Mouse (Mus musculus) cerebellum, postnatal 14 days (tissue): ENCODE results near the gene Polr2m.

Experiments
- DNase-seq, 2 experiments: peaks; one replicate each; pipeline ENCODE4 v3.0.0; 2021; ENCODE audit warnings: mixed read lengths in 2 of 2

The Polr2m gene

DNA sequence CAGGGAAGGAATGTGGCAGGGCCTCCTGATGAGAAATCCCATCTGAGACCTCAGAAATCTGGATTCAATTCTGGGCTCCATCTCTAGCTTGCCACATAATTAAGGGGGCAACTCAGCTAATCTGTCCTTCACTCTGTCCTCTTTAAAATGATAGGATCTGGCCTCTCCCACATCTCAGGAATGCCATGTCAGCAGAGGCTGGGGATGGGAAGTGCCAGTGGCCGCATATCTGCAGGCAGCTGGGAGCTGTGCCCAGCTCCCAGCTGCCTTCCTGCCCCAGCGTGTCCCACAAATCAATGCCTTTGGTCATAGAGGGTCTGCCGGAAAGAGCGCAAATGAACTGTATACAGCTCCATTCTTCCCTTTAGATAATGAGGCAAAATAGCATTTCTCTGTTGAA is 18.3 kb downstream of the Polr2m start:
- no peak for DNase-seq

DNA sequence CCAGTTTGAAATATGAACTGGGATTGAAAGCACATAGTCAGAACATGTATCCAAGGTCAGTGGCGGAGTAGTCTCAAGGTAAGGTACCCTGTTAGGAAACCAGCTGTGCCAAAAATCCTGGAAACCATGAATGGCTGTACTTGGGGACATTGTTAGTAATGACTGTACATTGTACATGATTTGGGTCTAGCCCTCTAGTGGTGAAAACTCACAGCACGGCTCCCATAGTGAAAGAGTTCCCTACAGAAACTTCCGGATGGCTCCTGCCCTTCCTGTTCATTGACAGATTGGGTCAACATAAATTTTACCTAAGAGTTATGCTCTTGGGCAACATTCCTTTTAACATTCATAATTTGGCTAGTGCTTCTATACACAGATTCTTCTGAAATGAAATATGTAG is 19.6 kb downstream of the Polr2m start:
- peak; percentile 21 to 33 for DNase-seq

DNA sequence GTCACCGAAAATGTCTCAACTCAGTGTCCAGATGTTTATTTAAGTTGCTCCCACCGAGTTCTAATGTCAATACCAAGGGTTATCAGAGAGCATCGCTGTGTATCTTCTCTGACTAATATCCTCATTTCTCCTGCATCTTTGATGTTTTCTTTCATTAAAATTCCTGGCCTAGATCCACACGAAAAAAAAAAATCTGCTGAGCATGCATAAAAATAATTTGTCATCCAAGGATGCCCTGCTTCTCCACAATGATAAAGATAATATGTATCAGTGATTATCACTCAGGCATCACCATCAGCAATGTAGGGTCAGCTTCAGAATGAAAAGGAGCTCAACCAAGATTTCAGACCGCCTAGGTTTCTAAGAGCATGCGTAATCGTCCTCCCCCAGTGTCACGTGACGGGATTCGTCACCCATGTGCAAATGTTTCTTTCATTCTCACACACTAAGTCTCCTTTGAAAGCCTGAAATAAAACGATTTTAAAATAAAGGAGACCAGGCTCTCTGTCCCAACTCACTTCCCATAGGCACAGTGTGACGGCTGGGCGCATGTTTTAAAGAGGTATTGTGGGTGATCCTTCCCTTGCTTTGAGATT is 22.6 kb downstream of the Polr2m start:
- DNase-seq: no peak

DNA sequence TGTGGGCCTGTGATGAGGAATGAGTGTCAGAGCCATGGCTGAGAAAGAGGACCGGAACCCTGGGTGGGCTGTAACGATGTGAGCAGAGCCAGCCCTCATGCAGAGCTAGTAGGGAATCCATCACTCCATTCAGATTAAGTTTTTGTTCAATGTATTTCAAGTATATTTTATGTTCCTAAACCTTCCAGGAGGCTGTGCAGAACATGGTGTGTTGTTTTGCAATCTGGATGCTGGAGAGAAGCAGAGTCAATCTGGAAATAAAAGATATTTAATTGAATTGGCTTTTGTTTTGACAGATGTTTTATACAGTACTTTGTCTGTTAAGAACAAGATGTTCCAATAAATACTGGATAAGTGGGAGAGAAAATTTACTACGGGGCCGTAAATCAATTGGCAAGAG is 29.0 kb downstream of the Polr2m start:
- DNase-seq: no peak

DNA sequence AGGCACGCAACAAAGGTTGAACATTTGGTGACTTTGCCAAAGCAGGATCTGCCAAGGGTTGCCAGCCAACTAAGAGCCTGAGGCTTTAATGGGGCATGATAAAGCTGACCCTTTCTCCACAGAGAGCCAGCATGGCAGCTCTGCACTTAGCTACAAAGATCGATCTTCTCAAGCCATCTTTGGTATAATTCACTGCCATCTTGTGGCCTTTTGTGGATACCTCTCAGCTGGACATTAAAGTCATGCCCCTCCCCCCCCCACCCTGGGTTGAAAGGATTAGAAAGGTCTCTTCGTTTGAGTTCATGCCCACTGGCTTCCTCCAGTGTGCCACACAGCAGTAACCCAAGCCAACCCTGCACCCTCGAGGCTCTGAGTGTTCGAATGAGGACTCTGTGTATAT is 31.8 kb downstream of the Polr2m start:
- no peak for DNase-seq

DNA sequence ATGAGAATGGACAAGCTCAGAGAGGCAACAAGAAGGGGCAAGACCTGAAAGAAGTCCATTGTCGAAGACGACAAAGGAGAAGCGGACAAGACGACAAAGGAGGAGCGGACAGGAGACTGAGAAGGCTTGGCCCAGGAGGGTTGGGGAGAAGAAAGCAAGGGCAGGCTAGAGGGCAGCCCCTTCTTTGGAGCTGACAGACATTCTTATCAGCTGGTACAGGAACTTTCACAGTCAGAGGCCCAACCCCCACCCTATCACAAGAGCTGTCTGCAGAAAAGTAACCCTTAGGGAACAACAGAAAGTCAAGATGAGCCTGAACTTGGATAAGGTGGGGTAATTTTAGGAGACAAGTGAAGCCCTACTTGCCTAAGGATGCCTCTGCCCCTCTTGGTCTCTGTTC is 32.4 kb downstream of the Polr2m start:
- DNase-seq: no peak

DNA sequence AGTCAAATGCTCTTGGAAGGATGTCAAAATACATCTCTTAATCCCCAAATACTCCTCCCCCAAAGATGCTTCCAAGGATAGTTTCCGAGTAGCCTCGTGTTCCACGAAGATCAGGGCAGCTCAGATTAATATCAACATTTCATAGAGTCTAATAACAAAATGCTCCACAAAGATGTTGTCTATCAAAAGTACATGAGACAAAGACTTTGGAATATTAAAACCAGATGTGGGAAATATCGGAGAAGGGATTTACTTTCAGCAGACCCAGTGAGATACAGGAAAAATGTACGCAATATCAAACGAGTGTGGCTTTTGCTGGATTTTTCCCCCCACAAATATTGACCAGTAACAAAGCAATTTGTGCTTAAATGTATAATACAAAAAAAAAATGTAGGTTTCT is 35.1 kb downstream of the Polr2m start:
- DNase-seq: no peak

DNA sequence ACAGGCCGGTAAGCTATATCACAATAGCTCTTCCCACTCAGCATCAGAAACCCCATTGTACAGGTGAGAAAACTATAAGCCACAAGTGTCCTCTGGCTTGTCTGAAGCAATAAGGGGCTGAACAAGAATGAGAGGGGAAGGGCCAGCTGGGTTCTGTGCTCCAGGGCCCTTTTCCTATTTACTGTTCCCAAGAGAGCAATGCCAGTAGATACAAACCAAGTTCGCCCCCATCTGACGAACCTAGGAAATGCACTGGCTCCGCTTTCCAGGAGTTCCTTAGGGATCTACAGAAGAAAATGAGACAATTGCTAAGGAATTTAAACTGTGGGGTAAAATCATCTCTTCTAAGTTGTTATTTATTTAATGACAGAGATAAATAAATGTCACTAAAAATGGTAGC is 38.2 kb downstream of the Polr2m start:
- DNase-seq: peak; percentile 63 to 75

DNA sequence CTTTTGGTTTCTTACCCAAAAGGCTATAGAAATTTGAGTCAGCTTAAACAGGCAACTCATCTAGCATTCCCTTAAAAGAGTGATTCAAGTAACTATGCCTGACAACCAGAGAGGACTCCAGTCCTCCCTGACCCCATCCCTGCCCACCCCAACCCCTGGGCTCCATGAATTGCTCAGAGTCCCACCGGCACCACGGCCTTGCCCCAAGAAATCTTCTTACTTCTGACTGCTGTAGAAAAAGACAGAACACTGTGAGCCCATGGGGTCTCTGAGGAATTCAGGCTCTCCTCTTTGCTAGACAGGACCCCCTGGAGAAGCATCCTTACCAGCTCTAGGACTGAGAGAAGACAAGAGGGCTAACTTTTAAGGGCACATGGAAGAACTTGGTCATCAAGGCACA is 40.4 kb downstream of the Polr2m start:
- DNase-seq: no peak

DNA sequence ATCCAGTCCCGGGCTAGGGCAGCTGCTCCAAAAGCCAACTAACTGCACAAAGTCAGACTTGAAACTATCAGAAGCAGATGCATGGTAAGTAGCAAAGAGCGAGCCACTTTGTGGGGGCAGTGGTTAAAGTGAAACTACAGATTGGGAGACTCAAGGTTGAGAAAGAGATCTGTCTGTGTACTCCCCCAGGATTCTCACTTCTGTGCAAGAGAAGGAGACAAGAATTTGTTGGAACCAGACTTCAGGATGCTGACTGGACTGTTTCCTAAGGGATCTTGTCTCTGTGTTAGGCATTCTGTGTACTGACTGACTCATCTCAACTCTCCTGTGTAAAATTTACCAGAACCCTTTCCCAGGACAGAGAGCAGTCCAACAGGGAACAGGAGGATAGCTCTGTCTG is 47.6 kb downstream of the Polr2m start:
- no peak for DNase-seq
